In genomic region chr11:41491279-41491678, GRCm38 (mm10) we compare ENCODE assay signal across 17 mouse cellular contexts.
DNase-seq lines count a peak whose midpoint lies in the region; ATAC-seq and TF ChIP-seq lines count a peak whose summit lies in the region.
"Had no signal": no experiment of that assay in that cellular context is flagged by ENCODE, and none has a peak within 500 bp of the region (broad histone marks: within the 10 kb centered on the region; RNA-seq: fewer than 3 reads in every experiment).

No protein-coding gene starts in this region.

- H3K4me1 ChIP-seq in forebrain, postnatal 0 days (ENCODE audit: insufficient read depth), result no peaks in the 10 kb centered on the region
- H3K4me1 ChIP-seq in forebrain, embryonic 13.5 days, result no peaks in the 10 kb centered on the region
- no peaks in the 10 kb centered on the region for H3K4me1 ChIP-seq in cerebellum, adult 2 months (ENCODE audit: control insufficient read depth, insufficient read depth, low read length)
- H3K4me1 ChIP-seq: hindbrain, embryonic 12.5 days; liver, embryonic 12.5 days; lung, embryonic 15.5 days had no signal

- no peak overlapping the region for H3K27ac ChIP-seq in forebrain, postnatal 0 days (ENCODE audit: low read depth, low read length)
- no peak overlapping the region for H3K27ac ChIP-seq in forebrain, embryonic 13.5 days
- H3K27ac ChIP-seq in cerebellum, adult 2 months (ENCODE audit: insufficient read depth, low read length), result no peak overlapping the region
- H3K27ac ChIP-seq: embryonic facial prominence, embryonic 13.5 days; hindbrain, embryonic 12.5 days; limb, embryonic 10.5 days; liver, embryonic 12.5 days; lung, embryonic 15.5 days had no signal

- TF ChIP-seq CTCF in forebrain, postnatal 0 days (IDR thresholded peaks at IDR 0.05; ENCODE audit: low read depth), result no peak
- no peak for TF ChIP-seq CTCF in cerebellum, adult 2 months (IDR thresholded peaks at IDR 0.05; ENCODE audit: borderline replicate concordance, insufficient read depth, low read depth, low read length)

- peak; percentile 71 for ATAC-seq in forebrain, postnatal 0 days
- no peak for ATAC-seq in forebrain, embryonic 13.5 days
- ATAC-seq: intestine, embryonic 16.5 days; liver, embryonic 12.5 days had no signal

- H3K4me2 ChIP-seq in forebrain, postnatal 0 days (ENCODE audit: low read depth), result no peak overlapping the region
- no peak overlapping the region for H3K4me2 ChIP-seq in forebrain, embryonic 13.5 days
- H3K4me2 ChIP-seq: embryonic facial prominence, embryonic 13.5 days; hindbrain, embryonic 12.5 days; liver, embryonic 12.5 days; lung, embryonic 15.5 days had no signal

- H3K4me3 ChIP-seq in forebrain, postnatal 0 days (ENCODE audit: low read depth, low read length), result no peak overlapping the region
- H3K4me3 ChIP-seq in forebrain, embryonic 13.5 days, result no peak overlapping the region
- H3K4me3 ChIP-seq in cerebellum, adult 2 months (replicated peaks; ENCODE audit: insufficient read depth, low read depth, low read length), result no peak overlapping the region
- H3K4me3 ChIP-seq: embryonic facial prominence, embryonic 13.5 days; hindbrain, embryonic 12.5 days; limb, embryonic 10.5 days; liver, embryonic 12.5 days; lung, embryonic 15.5 days had no signal

- H3K9ac ChIP-seq in forebrain, postnatal 0 days, result no peak overlapping the region
- no peak overlapping the region for H3K9ac ChIP-seq in forebrain, embryonic 13.5 days
- H3K9ac ChIP-seq: embryonic facial prominence, embryonic 13.5 days; hindbrain, embryonic 12.5 days; liver, embryonic 12.5 days; lung, embryonic 15.5 days had no signal

- no peaks in the 10 kb centered on the region for H3K9me3 ChIP-seq in forebrain, postnatal 0 days (ENCODE audit: low read length)
- H3K9me3 ChIP-seq in forebrain, embryonic 13.5 days (replicated peaks), result no peaks in the 10 kb centered on the region
- H3K9me3 ChIP-seq: hindbrain, embryonic 12.5 days; limb, embryonic 10.5 days; liver, embryonic 12.5 days; lung, embryonic 15.5 days had no signal

- TF ChIP-seq POLR2A in cerebellum, adult 2 months (IDR thresholded peaks at IDR 0.05; ENCODE audit: borderline replicate concordance, insufficient read depth, low read length), result no peak

- 74% methylated on average over 3 of the region's 3 CpGs for WGBS in forebrain, postnatal 0 days
- 94% methylated on average over 3 of the region's 3 CpGs for WGBS in forebrain, embryonic 13.5 days
- WGBS in cerebellum, adult 2 months, result 70% methylated on average over 3 of the region's 3 CpGs

- no peaks in the 10 kb centered on the region for H3K36me3 ChIP-seq in forebrain, postnatal 0 days (ENCODE audit: insufficient read depth)
- no peaks in the 10 kb centered on the region for H3K36me3 ChIP-seq in forebrain, embryonic 13.5 days (ENCODE audit: poor library complexity, severe bottlenecking)
- H3K36me3 ChIP-seq: embryonic facial prominence, embryonic 13.5 days; hindbrain, embryonic 12.5 days; limb, embryonic 10.5 days; liver, embryonic 12.5 days; lung, embryonic 15.5 days had no signal

- peak; percentile 44 for DNase-seq in forebrain, postnatal 0 days
- peak; percentile 66 for DNase-seq in layer of hippocampus, adult 11-12 months (ENCODE audit: low spot score)
- peak; percentile 12 to 50 for DNase-seq in left cerebral cortex, adult 18-20 months (ENCODE audit: low spot score in 2 of 2)
- DNase-seq in right cerebral cortex, postnatal 36 days (ENCODE audit: low spot score in 2 of 2), result peak; percentile 22 to 58
- DNase-seq in thymus, postnatal 0 days (ENCODE audit: low spot score), result no peak
- no peak for DNase-seq in cerebellum, adult 2 months
- DNase-seq in adipocyte (ENCODE audit: low spot score), result no peak
- DNase-seq: adrenal gland, postnatal 14 days; heart, adult 11 months; kidney, postnatal 14 days had no signal

- H3K27me3 ChIP-seq in forebrain, postnatal 0 days (ENCODE audit: insufficient read depth, low read length), result no peaks in the 10 kb centered on the region
- H3K27me3 ChIP-seq in forebrain, embryonic 13.5 days, result no peaks in the 10 kb centered on the region
- no peaks in the 10 kb centered on the region; the same call in 1 of the 2 replicates for H3K27me3 ChIP-seq in cerebellum, adult 2 months (ENCODE audit: control insufficient read depth, insufficient read depth, low read length)
- H3K27me3 ChIP-seq: embryonic facial prominence, embryonic 13.5 days; hindbrain, embryonic 12.5 days; liver, embryonic 12.5 days; lung, embryonic 15.5 days had no signal

Comparison
In these comparisons a context has a peak if more than half of its experiments do, and no peak if none do; other contexts are left out.
1. DNase-seq: peak in forebrain, postnatal 0 days (single experiment), layer of hippocampus, adult 11-12 months (single experiment), left cerebral cortex, adult 18-20 months (2 of 2) and right cerebral cortex, postnatal 36 days (2 of 2); none in thymus, postnatal 0 days (single experiment), cerebellum, adult 2 months (0 of 2) and adipocyte (single experiment).